Mouse (Mus musculus): ENCODE measurements around the gene Thy1. TPM values are rescaled to one million over a fixed set of nuclear protein-coding genes. Genes with fewer than 3 reads are reported as not detected.

Thy1 gene
- polyA plus RNA-seq, 1 experiment from 2014 or later = not detected

GRCm38 (mm10) chr9:44017846-44018245, 25.3 kb upstream of the Thy1 start:
- Histone ChIP-seq H3K27me3 (ENCODE audit: poor library complexity, severe bottlenecking) (no peaks in the 10 kb centered on the region), H3K27ac (no peak overlapping the region), H3K9me3 (no peaks in the 10 kb centered on the region), H3K4me3 (no peak overlapping the region), H3K4me1 (peaks cover 9% of the 10 kb centered on the region; the same call in 1 of the 2 replicates), H3K36me3 (replicated peaks) (no peaks in the 10 kb centered on the region)
- no peak for DNase-seq (ENCODE audit: extremely low spot score, low spot score)
- 88% methylated on average over 5 of the region's 5 CpGs for WGBS

DNA sequence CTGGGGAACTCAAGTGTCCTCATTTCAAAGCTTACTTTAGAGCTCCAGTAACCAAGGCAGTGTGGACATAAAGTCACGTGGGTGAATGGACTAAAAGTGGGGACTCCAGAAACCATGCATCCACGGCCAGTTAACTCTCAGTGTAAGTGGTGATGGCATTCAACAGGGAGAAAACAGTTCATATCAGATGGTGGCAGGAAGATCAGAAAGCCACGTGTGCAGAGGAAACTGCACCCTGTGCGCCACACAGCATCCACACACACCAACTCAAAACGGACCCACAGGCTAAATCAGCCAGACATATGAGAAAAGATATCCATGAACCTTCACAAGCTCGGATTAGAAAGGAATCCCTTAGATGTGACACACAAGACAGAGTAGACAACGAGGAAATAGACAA, 23.2 kb upstream of the Thy1 start:
- DNase-seq (ENCODE audit: extremely low spot score, low spot score) = no peak

GRCm38 (mm10) chr9:44022100-44022847, 20.9 kb upstream of the Thy1 start:
- Histone ChIP-seq H3K9me3 (no peaks in the 10 kb centered on the region), H3K27me3 (ENCODE audit: poor library complexity, severe bottlenecking) (no peaks in the 10 kb centered on the region), H3K27ac (no peak overlapping the region), H3K4me3 (no peak overlapping the region), H3K4me1 (peaks cover 6% of the 10 kb centered on the region; the same call in 1 of the 2 replicates), H3K36me3 (replicated peaks) (no peaks in the 10 kb centered on the region)
- DNase-seq (ENCODE audit: extremely low spot score, low spot score) = no peak
- WGBS = 77% methylated on average over 8 of the region's 8 CpGs

More for the DNA sequence above, 23.2 kb upstream of the Thy1 start:
- Histone ChIP-seq H3K36me3 (replicated peaks) (no peaks in the 10 kb centered on the region), H3K9me3 (no peaks in the 10 kb centered on the region), H3K4me1 (peaks cover 6% of the 10 kb centered on the region; the same call in 1 of the 2 replicates), H3K27me3 (ENCODE audit: poor library complexity, severe bottlenecking) (no peaks in the 10 kb centered on the region), H3K4me3 (no peak overlapping the region), H3K27ac (no peak overlapping the region)
- 88% methylated on average over 7 of the region's 7 CpGs for WGBS

GRCm38 (mm10) chr9:44024096-44024495, 19.1 kb upstream of the Thy1 start:
- peaks cover 6% of the 10 kb centered on the region; the same call in 1 of the 2 replicates for H3K4me1 ChIP-seq
- 81% methylated on average over 3 of the region's 3 CpGs for WGBS
- H3K27ac ChIP-seq = no peak overlapping the region
- no peak overlapping the region for H3K4me3 ChIP-seq
- no peaks in the 10 kb centered on the region for H3K36me3 ChIP-seq (replicated peaks)
- no peaks in the 10 kb centered on the region for H3K9me3 ChIP-seq
- no peaks in the 10 kb centered on the region for H3K27me3 ChIP-seq (ENCODE audit: poor library complexity, severe bottlenecking)
- no peak for DNase-seq (ENCODE audit: extremely low spot score, low spot score)

- DNase-seq (ENCODE audit: extremely low spot score, low spot score) = no peak
- no peaks in the 10 kb centered on the region for H3K36me3 ChIP-seq (replicated peaks)
- no peak overlapping the region for H3K27ac ChIP-seq
- no peaks in the 10 kb centered on the region for H3K27me3 ChIP-seq (ENCODE audit: poor library complexity, severe bottlenecking)
- no peaks in the 10 kb centered on the region for H3K4me1 ChIP-seq
- H3K9me3 ChIP-seq = no peaks in the 10 kb centered on the region
- WGBS = 77% methylated on average over 5 of the region's 5 CpGs
- H3K4me3 ChIP-seq = no peak overlapping the region
Measured at GRCm38 (mm10) chr9:44029580-44030236, 13.5 kb upstream of the Thy1 start.

DNA sequence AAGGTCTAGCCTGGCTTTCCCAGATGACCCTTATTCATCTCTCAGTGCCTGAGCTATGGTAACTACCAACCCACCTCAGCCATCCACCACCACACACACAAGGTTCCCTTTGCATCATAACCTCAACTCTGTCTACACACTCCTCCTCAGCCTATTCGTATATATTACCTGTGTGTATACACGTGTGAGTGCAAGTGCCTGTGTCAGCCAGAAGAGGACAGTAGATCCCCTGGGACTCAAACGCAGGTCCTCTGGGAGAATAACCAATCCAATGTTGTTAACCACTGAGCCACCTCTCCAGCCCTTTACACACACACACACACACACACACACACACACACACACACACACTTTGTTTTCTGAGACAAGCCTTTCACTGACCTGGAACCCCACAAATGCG, 12.5 kb upstream of the Thy1 start:
- H3K9me3 ChIP-seq = no peaks in the 10 kb centered on the region
- H3K4me1 ChIP-seq = no peaks in the 10 kb centered on the region
- no peaks in the 10 kb centered on the region for H3K36me3 ChIP-seq (replicated peaks)
- H3K27me3 ChIP-seq (ENCODE audit: poor library complexity, severe bottlenecking) = no peaks in the 10 kb centered on the region
- WGBS = 96% methylated on average over 4 of the region's 4 CpGs
- H3K4me3 ChIP-seq = no peak overlapping the region
- no peak for DNase-seq (ENCODE audit: extremely low spot score, low spot score)
- H3K27ac ChIP-seq = no peak overlapping the region

GRCm38 (mm10) chr9:44031079-44031478, 12.1 kb upstream of the Thy1 start:
- Histone ChIP-seq H3K4me3 (no peak overlapping the region), H3K9me3 (no peaks in the 10 kb centered on the region), H3K27me3 (ENCODE audit: poor library complexity, severe bottlenecking) (no peaks in the 10 kb centered on the region), H3K27ac (no peak overlapping the region), H3K36me3 (replicated peaks) (no peaks in the 10 kb centered on the region), H3K4me1 (no peaks in the 10 kb centered on the region)
- 89% methylated on average over 5 of the region's 5 CpGs for WGBS
- no peak for DNase-seq (ENCODE audit: extremely low spot score, low spot score)

DNA sequence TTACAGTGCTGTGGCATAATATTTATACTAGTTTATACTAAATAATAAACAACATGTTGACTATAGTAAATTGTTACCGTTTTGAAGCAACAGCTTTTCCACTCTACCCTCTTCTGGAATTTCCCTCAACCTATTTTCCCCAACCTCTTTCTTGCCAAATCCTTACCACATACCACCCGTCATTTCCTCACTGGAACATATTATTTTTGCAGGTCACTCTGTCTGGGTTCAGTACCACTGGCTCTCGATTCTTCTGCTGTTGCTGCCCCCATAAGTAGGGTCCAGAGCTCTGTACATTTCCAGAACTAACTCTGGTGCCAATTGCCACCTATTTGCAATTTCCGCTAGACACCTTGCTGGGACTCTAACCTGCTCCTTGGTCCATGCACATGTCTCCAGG, 11.2 kb upstream of the Thy1 start:
- H3K27ac ChIP-seq = no peak overlapping the region
- no peaks in the 10 kb centered on the region for H3K4me1 ChIP-seq
- WGBS = 89% methylated on average over 4 of the region's 4 CpGs
- no peaks in the 10 kb centered on the region for H3K36me3 ChIP-seq (replicated peaks)
- no peaks in the 10 kb centered on the region for H3K9me3 ChIP-seq
- DNase-seq (ENCODE audit: extremely low spot score, low spot score) = no peak
- no peaks in the 10 kb centered on the region for H3K27me3 ChIP-seq (ENCODE audit: poor library complexity, severe bottlenecking)
- no peak overlapping the region for H3K4me3 ChIP-seq

- H3K4me1 ChIP-seq = no peaks in the 10 kb centered on the region
- no peaks in the 10 kb centered on the region for H3K36me3 ChIP-seq (replicated peaks)
- no peak overlapping the region for H3K27ac ChIP-seq
- DNase-seq (ENCODE audit: extremely low spot score, low spot score) = no peak
- 93% methylated on average over 5 of the region's 5 CpGs for WGBS
- H3K27me3 ChIP-seq (ENCODE audit: poor library complexity, severe bottlenecking) = no peaks in the 10 kb centered on the region
- no peak overlapping the region for H3K4me3 ChIP-seq
- H3K9me3 ChIP-seq = no peaks in the 10 kb centered on the region; the same call in 1 of the 2 replicates
Measured at GRCm38 (mm10) chr9:44033317-44033716, 9.9 kb upstream of the Thy1 start.

DNA sequence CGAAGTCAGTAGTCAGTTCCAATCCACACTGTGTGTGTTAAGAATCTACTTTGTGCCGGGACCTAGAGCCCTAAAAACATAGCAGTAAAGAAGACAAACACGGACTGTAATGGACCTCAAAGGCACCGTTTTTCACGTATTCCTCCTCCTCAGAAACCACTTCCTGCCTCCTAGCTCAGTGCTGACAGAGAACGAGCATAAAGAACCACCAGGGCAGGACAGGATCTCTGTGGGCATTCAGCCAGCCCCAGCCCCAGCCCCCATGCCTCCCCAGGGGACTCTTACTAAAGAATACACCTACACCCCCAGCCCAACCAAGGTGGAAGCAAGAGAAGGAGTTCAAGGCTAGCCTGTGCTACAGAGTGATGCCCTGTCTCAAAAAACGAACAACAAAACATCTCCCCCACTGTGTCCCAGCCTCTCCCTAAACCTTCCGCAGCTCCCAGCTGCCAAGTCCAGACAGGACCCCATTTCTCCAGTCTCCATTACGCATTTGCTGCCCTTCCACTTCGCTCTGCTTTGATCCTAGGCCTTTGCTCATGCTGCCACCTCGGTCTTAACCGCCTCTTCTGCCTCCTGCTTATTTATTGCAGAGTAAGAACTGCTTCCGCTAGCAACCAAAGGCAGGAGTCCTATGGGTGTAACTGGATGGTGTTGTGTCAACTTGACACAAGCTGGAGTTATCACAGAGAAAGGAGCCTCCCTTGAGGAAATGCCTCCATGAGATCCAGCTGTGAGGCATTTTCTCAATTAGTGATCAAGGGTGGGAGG, 9.0 kb upstream of the Thy1 start:
- DNase-seq (ENCODE audit: extremely low spot score, low spot score) = no peak
- 77% methylated on average over 13 of the region's 13 CpGs for WGBS
- no peak overlapping the region for H3K4me3 ChIP-seq
- H3K27me3 ChIP-seq (ENCODE audit: poor library complexity, severe bottlenecking) = no peaks in the 10 kb centered on the region
- no peaks in the 10 kb centered on the region; the same call in 1 of the 2 replicates for H3K9me3 ChIP-seq
- no peak overlapping the region for H3K27ac ChIP-seq
- no peaks in the 10 kb centered on the region for H3K36me3 ChIP-seq (replicated peaks)
- H3K4me1 ChIP-seq = no peaks in the 10 kb centered on the region

DNA sequence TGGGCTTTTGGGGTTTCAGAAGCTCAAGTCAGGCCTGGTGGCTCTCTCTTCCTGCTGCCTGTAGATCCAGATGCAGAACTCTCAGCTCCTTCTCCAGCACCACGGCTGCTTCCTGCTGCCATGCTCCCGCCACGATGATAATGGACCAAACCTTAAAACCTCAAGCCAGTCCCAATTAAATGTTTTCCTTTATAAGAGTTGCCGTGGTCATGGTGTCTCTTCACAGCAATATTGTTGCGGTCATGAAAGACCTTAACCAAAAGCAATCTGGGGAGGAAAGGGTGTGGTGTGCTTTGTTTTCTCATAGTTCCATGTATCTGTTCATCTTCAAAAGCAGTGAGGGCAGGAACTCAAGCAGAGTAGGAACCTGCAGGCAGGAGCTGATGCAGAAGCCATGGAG, 6.1 kb upstream of the Thy1 start:
- no peak for DNase-seq (ENCODE audit: extremely low spot score, low spot score)
- 93% methylated on average over 5 of the region's 5 CpGs for whole genome bisulfite sequencing
- no peaks in the 10 kb centered on the region for H3K4me1 ChIP-seq
- H3K27ac ChIP-seq = no peak overlapping the region
- no peaks in the 10 kb centered on the region; the same call in 1 of the 2 replicates for H3K9me3 ChIP-seq
- H3K36me3 ChIP-seq (replicated peaks) = no peaks in the 10 kb centered on the region
- H3K27me3 ChIP-seq (ENCODE audit: poor library complexity, severe bottlenecking) = peaks cover 13% of the 10 kb centered on the region
- no peak overlapping the region for H3K4me3 ChIP-seq

GRCm38 (mm10) chr9:44041511-44042395, 1.4 kb upstream of the Thy1 start:
- peaks cover 58% of the 10 kb centered on the region for H3K27me3 ChIP-seq (ENCODE audit: poor library complexity, severe bottlenecking)
- DNase-seq (ENCODE audit: extremely low spot score, low spot score) = no peak
- peaks cover 20% of the 10 kb centered on the region for H3K4me1 ChIP-seq
- no peaks in the 10 kb centered on the region; the same call in 1 of the 2 replicates for H3K9me3 ChIP-seq
- H3K4me3 ChIP-seq = no peak overlapping the region
- 71% methylated on average over 7 of the region's 7 CpGs for WGBS
- no peaks in the 10 kb centered on the region for H3K36me3 ChIP-seq (replicated peaks)
- H3K27ac ChIP-seq = no peak overlapping the region

All from forebrain, embryonic 10.5 days (tissue).